In the genomic region with DNA sequence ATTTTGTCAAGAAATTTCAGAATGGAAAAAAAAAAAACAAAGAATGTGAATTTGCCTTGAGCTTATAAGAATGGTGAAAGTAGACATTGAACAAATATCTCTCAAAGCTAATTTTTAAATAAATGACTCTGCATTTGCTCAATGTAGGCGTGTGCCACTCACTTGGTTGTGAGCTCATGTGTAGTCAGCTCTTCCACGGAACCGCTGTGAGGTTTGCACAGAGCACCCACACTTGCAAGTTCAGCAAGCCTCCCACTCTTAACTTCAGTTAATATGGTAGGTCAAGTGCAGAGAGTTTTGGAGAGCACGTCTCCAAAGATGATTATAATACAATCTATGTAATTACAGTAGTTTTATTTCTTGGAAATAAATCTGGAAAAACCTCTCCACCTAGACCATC, we compare ENCODE assay signal across 29 mouse cellular contexts.
"Had no signal": no experiment of that assay in that cellular context is flagged by ENCODE, and none has a peak within 500 bp of the region (broad histone marks: within the 10 kb centered on the region; RNA-seq: fewer than 3 reads in every experiment).

No protein-coding gene starts in this region.

- ATAC-seq: hindbrain, embryonic 16.5 days; inflammation-experienced regulatory T-cells, adult 6 months; intestine, embryonic 15.5 days; intestine, postnatal 0 days; liver, embryonic 12.5 days had no signal

- H3K4me2 ChIP-seq: heart, embryonic 12.5 days; hindbrain, embryonic 12.5 days; hindbrain, embryonic 14.5 days; intestine, embryonic 15.5 days; kidney, embryonic 15.5 days; limb, embryonic 13.5 days; limb, embryonic 15.5 days; liver, embryonic 12.5 days had no signal

- H3K4me3 ChIP-seq: gastrocnemius, adult 2 months; heart, embryonic 10.5 days; heart, embryonic 12.5 days; hindbrain, embryonic 10.5 days; hindbrain, embryonic 12.5 days; intestine, embryonic 15.5 days; kidney, embryonic 15.5 days; left cerebral cortex, adult 2 months; limb, embryonic 13.5 days; limb, embryonic 15.5 days; liver, embryonic 12.5 days had no signal

- H3K9me3 ChIP-seq: heart, embryonic 10.5 days; heart, embryonic 12.5 days; hindbrain, embryonic 10.5 days; hindbrain, embryonic 12.5 days; intestine, embryonic 15.5 days; kidney, embryonic 15.5 days; limb, embryonic 13.5 days; limb, embryonic 15.5 days; liver, embryonic 12.5 days had no signal

- H3K27ac ChIP-seq: gastrocnemius, adult 2 months; heart, embryonic 10.5 days; hindbrain, embryonic 10.5 days; hindbrain, embryonic 12.5 days; hindbrain, embryonic 14.5 days; intestine, embryonic 15.5 days; kidney, embryonic 15.5 days; kidney, postnatal 0 days; left cerebral cortex, adult 2 months; limb, embryonic 13.5 days; limb, embryonic 15.5 days; liver, embryonic 12.5 days; liver, embryonic 14.5 days had no signal

- H3K9ac ChIP-seq: heart, embryonic 12.5 days; hindbrain, embryonic 12.5 days; hindbrain, embryonic 14.5 days; intestine, embryonic 15.5 days; kidney, embryonic 15.5 days; limb, embryonic 13.5 days; limb, embryonic 15.5 days; liver, embryonic 12.5 days; liver, embryonic 14.5 days had no signal

- H3K36me3 ChIP-seq: heart, embryonic 10.5 days; heart, embryonic 12.5 days; hindbrain, embryonic 10.5 days; hindbrain, embryonic 12.5 days; intestine, embryonic 15.5 days; kidney, embryonic 15.5 days; limb, embryonic 13.5 days; limb, embryonic 15.5 days; liver, embryonic 12.5 days had no signal

- H3K4me1 ChIP-seq: heart, embryonic 10.5 days; heart, embryonic 12.5 days; hindbrain, embryonic 10.5 days; hindbrain, embryonic 12.5 days; intestine, embryonic 15.5 days; kidney, embryonic 15.5 days; limb, embryonic 13.5 days; limb, embryonic 15.5 days had no signal

- H3K27me3 ChIP-seq: heart, embryonic 12.5 days; hindbrain, embryonic 12.5 days; intestine, embryonic 15.5 days; kidney, embryonic 15.5 days; limb, embryonic 13.5 days; limb, embryonic 15.5 days; liver, embryonic 12.5 days had no signal

- DNase-seq: gastrocnemius, adult 2 months; gastrocnemius, postnatal 10 days; gastrocnemius, postnatal 25 days; heart, adult 18-20 months; heart, postnatal 10 days; heart, postnatal 4 days; kidney, adult 18-20 months; kidney, adult 8-10 months; kidney, postnatal 14 days; kidney, postnatal 36 days; layer of hippocampus, adult 9-11 months; layer of hippocampus, postnatal 36 days; left cerebral cortex, postnatal 4 days had no signal
